Mouse (Mus musculus): Measurements from ENCODE around the gene Aars. TPM values are rescaled to one million over a fixed set of nuclear protein-coding genes. Genes with fewer than 3 reads are reported as not detected.
A peak's percentile ranks its signal among the peaks of the same experiment; 100 is the strongest.

Gene Aars
- polyA plus RNA-seq, 1 experiment from 2014 or later = 91.6 TPM

DNA sequence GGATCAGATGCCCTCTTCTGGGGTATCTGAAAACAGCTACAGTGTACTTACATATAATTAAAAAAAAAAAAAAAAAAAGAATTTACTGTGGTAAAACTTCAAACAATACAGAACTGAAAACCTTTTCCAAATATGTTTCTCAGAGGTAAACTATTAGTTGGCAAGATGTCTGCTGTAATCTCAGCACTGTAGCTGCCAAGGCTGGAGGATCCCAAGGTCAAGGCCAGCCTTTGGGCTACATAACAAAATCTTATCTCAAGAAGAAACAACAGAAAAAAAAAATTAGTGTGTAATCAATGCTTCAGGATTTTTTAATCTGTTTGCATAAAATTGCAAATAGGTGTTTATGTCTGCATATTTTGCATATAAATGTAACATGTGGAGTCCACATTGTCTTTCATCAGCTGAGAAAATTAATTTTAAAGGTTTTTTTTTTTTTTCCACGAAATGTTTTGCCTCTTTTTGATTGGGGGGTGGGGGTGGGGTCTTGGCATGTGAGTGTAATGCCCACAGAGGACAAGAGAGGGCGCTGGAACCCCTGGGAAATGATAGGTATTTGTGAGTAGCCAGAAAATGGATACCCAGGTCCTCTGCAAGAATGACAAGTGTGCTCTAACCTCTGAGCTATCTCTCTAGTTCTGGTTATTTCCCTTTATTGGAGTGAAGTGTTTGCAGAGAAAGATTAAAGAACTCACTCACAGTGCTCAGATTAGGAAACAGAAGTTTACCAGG lies 11.2 kb downstream of the Aars start:
- H3K27me3 ChIP-seq (ENCODE audit: control insufficient read depth, insufficient read depth, low read depth, low read length) = no peaks in the 10 kb centered on the region
- H3K36me3 ChIP-seq (ENCODE audit: control insufficient read depth, insufficient read depth, low read length) = peaks cover 75% of the 10 kb centered on the region
- H3K9me3 ChIP-seq (replicated peaks; ENCODE audit: control insufficient read depth, low read length, poor library complexity, severe bottlenecking) = no peaks in the 10 kb centered on the region
- no peaks in the 10 kb centered on the region for H3K4me1 ChIP-seq (ENCODE audit: control insufficient read depth, insufficient read depth, low read length)
- 46% methylated on average over 2 of the region's 2 CpGs for WGBS
- no peak overlapping the region for H3K27ac ChIP-seq (ENCODE audit: low read length)
- no peak overlapping the region for H3K4me3 ChIP-seq (ENCODE audit: low read depth, low read length)
- H3K4me2 ChIP-seq (ENCODE audit: low read length) = no peak overlapping the region
- H3K9ac ChIP-seq (ENCODE audit: low read depth, low read length) = no peak overlapping the region
- no peak for ATAC-seq

DNA sequence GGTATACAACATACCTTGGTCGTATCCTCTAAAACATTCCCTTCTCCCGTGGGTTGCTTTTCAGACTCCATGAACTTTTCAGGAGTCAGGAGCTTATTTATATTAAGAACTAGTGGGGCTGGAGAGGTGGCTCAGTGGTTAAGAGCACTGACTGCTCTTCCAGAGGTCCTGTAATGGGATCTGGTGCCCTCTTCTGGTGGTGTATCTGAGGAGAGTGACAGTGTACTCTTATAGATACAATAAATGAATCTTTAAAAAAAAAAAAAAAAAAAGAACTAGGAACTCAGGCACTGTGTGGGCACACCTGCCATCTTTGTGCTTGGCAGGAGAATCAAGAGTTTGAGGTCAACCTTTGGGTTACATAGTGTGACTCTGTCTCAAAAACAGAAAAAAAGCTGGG lies 15.8 kb downstream of the Aars start:
- ATAC-seq = no peak
- Histone ChIP-seq H3K27ac (ENCODE audit: low read length) (no peak overlapping the region), H3K36me3 (ENCODE audit: control insufficient read depth, insufficient read depth, low read length) (peaks cover 71% of the 10 kb centered on the region), H3K4me3 (ENCODE audit: low read depth, low read length) (no peak overlapping the region), H3K9me3 (replicated peaks; ENCODE audit: control insufficient read depth, low read length, poor library complexity, severe bottlenecking) (no peaks in the 10 kb centered on the region), H3K4me2 (ENCODE audit: low read length) (no peak overlapping the region), H3K4me1 (ENCODE audit: control insufficient read depth, insufficient read depth, low read length) (no peaks in the 10 kb centered on the region), H3K9ac (ENCODE audit: low read depth, low read length) (no peak overlapping the region), H3K27me3 (ENCODE audit: control insufficient read depth, insufficient read depth, low read depth, low read length) (no peaks in the 10 kb centered on the region)
- WGBS = 99% methylated on average over 2 of the region's 2 CpGs

DNA sequence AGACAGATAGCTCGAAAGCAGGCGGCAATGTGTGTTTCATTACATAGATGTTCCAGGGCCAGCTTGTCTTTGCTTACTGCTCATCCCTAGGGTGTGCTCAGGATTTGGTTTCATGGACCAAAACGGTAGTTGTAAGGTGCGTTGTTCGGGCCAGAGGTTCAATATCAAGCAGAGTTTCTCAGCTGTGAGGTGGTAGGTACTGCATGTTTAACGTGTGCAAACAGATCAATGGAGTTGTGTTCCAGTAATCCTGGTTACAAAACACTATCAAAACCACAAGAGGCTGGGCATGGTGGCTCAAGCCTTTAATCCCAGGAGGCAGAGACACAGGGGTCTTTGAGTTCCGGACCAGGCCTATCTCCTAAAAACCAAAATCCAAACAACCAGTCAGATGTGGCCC lies 16.2 kb downstream of the Aars start:
- Histone ChIP-seq H3K36me3 (ENCODE audit: control insufficient read depth, insufficient read depth, low read length) (peaks cover 75% of the 10 kb centered on the region), H3K9me3 (replicated peaks; ENCODE audit: control insufficient read depth, low read length, poor library complexity, severe bottlenecking) (no peaks in the 10 kb centered on the region), H3K27me3 (ENCODE audit: control insufficient read depth, insufficient read depth, low read depth, low read length) (no peaks in the 10 kb centered on the region), H3K4me3 (ENCODE audit: low read depth, low read length) (no peak overlapping the region), H3K4me2 (ENCODE audit: low read length) (no peak overlapping the region), H3K4me1 (ENCODE audit: control insufficient read depth, insufficient read depth, low read length) (no peaks in the 10 kb centered on the region), H3K9ac (ENCODE audit: low read depth, low read length) (no peak overlapping the region), H3K27ac (ENCODE audit: low read length) (no peak overlapping the region)
- no peak for ATAC-seq
- WGBS = 96% methylated on average over 7 of the region's 7 CpGs

DNA sequence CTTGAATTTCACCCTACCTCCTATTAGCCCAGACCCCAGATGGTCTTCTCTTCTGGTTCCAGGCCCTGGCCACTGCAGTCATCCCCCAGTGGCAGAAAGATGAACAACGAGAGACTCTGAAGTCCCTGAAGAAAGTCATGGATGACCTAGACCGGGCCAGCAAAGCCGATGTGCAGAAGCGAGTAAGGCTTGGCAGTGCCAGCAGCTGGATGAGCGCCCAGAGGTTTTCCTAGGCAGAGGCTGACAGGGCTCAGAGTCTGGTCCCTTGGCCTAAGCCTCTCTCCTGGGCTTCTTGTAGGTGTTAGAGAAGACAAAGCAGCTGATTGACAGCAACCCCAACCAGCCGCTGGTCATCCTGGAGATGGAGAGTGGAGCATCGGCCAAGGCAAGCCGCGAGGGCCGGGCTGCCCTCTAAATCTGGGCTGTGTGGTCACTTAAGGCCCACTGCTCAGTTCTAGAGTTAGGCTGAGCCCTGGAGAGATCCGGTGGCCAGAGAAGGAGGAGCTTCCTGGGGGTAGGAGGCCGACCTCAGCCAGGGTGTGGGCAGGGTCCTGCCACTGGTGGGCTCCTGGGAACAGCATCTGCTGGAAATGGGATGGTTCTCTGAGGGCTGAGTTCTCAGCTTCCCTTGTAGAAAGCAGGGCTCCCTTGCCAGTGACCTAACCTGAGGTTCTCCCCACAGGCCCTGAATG lies 21.0 kb downstream of the Aars start:
- H3K9me3 ChIP-seq (replicated peaks; ENCODE audit: control insufficient read depth, low read length, poor library complexity, severe bottlenecking) = no peaks in the 10 kb centered on the region
- 94% methylated on average over 12 of the region's 12 CpGs for WGBS
- H3K9ac ChIP-seq (ENCODE audit: low read depth, low read length) = no peak overlapping the region
- H3K36me3 ChIP-seq (ENCODE audit: control insufficient read depth, insufficient read depth, low read length) = peaks cover 53% of the 10 kb centered on the region
- no peak overlapping the region for H3K4me2 ChIP-seq (ENCODE audit: low read length)
- H3K27ac ChIP-seq (ENCODE audit: low read length) = no peak overlapping the region
- no peaks in the 10 kb centered on the region for H3K27me3 ChIP-seq (ENCODE audit: control insufficient read depth, insufficient read depth, low read depth, low read length)
- ATAC-seq = no peak
- peaks cover 12% of the 10 kb centered on the region for H3K4me1 ChIP-seq (ENCODE audit: control insufficient read depth, insufficient read depth, low read length)
- no peak overlapping the region for H3K4me3 ChIP-seq (ENCODE audit: low read depth, low read length)

DNA sequence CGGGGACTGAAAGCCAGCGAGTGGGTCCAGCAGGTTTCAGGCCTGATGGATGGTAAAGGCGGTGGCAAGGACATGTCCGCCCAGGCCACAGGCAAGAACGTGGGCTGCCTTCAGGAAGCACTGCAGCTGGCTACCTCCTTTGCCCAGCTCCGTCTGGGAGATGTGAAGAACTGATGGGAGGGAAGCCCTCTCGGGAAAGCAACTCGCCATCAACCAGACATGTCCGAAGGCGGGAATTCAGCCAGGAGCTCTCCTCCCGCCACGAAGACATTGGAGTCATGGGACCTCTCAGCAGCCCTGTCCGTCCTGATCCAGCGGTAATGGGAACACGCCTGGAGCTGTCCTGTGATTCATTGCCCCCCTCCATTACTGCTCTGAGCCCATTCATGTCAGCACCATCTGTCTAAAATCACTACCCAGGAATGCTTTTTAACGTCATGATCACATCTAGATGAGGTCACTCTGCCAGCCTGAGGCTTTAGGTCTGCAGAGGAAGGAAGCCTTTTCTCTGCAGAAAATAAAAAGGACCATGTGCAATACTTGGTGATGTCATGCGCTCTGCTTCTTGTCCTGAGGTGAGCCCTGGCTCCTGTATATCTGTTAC lies 22.2 kb downstream of the Aars start:
- no peaks in the 10 kb centered on the region for H3K27me3 ChIP-seq (ENCODE audit: control insufficient read depth, insufficient read depth, low read depth, low read length)
- no peak overlapping the region for H3K4me2 ChIP-seq (ENCODE audit: low read length)
- 92% methylated on average over 17 of the region's 17 CpGs for WGBS
- no peak overlapping the region for H3K27ac ChIP-seq (ENCODE audit: low read length)
- H3K36me3 ChIP-seq (ENCODE audit: control insufficient read depth, insufficient read depth, low read length) = peaks cover 41% of the 10 kb centered on the region
- no peaks in the 10 kb centered on the region for H3K9me3 ChIP-seq (replicated peaks; ENCODE audit: control insufficient read depth, low read length, poor library complexity, severe bottlenecking)
- H3K4me1 ChIP-seq (ENCODE audit: control insufficient read depth, insufficient read depth, low read length) = peaks cover 12% of the 10 kb centered on the region
- no peak overlapping the region for H3K9ac ChIP-seq (ENCODE audit: low read depth, low read length)
- no peak for ATAC-seq
- H3K4me3 ChIP-seq (ENCODE audit: low read depth, low read length) = no peak overlapping the region

DNA sequence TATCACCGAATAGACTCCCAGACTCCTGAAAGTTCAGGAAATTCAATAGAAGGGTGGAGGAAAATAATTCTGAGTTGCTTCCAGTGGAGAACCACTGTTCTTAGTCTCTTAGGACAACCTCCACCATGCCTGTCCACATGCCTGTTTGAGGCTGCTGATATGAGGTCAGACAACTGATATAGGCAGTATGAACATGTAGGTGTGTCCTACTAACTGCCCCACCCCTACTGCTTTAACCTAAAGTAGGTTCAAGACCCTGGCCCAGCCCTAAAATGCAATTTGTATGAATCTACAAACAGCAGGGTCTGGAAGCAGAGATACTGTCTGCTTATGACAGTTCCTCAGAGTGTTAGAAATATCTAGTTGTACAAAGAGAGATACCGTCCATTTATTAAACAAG lies 22.7 kb downstream of the Aars start:
- H3K27me3 ChIP-seq (ENCODE audit: control insufficient read depth, insufficient read depth, low read depth, low read length) = no peaks in the 10 kb centered on the region
- H3K4me2 ChIP-seq (ENCODE audit: low read length) = no peak overlapping the region
- H3K4me1 ChIP-seq (ENCODE audit: control insufficient read depth, insufficient read depth, low read length) = peaks cover 17% of the 10 kb centered on the region
- H3K9me3 ChIP-seq (replicated peaks; ENCODE audit: control insufficient read depth, low read length, poor library complexity, severe bottlenecking) = no peaks in the 10 kb centered on the region
- H3K4me3 ChIP-seq (ENCODE audit: low read depth, low read length) = no peak overlapping the region
- no peak overlapping the region for H3K9ac ChIP-seq (ENCODE audit: low read depth, low read length)
- WGBS = 64% methylated on average over 2 of the region's 2 CpGs
- H3K36me3 ChIP-seq (ENCODE audit: control insufficient read depth, insufficient read depth, low read length) = peaks cover 36% of the 10 kb centered on the region
- ATAC-seq = 0 out of 2 replicates have a peak, but pooled peaks have one; percentile 14
- no peak overlapping the region for H3K27ac ChIP-seq (ENCODE audit: low read length)

DNA sequence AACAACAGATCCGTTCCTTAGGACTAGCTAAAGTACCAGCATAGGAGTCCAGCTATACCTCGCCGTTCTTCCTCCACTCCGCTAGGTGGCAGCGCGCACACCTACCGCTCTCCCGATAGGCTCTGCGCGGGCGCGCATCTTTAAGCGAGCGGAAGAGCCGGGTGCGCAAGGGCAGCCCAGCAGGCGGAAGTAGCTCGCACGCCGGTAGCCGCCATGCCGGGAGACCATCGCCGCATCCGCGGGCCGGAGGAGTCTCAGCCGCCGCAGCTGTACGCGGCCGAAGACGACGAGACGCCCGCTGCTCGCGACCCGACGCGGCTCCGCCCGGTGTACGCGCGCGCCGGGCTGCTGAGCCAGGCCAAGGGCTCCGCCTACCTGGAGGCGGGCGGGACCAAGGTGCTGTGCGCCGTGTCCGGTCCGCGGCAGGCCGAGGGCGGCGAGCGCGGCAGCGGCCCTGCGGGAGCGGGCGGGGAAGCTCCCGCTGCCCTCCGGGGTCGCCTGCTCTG lies 23.3 kb downstream of the Aars start, which contains the start of gene Exosc6:
Exosc6 (plus strand) TSS at position 182 of the 506 bp plus-strand sequence.
- H3K4me2 ChIP-seq (ENCODE audit: low read length) = peak within 1 kb of the TSS; percentile 98
- H3K27ac ChIP-seq (ENCODE audit: low read length) = peak within 1 kb of the TSS; percentile 72
- under 1% methylated on average over 53 of the region's 68 CpGs for WGBS
- peak within 1 kb of the TSS; percentile 66 for H3K4me3 ChIP-seq (ENCODE audit: low read depth, low read length)
- no peaks in the 10 kb centered on the region for H3K9me3 ChIP-seq (replicated peaks; ENCODE audit: control insufficient read depth, low read length, poor library complexity, severe bottlenecking)
- peaks cover 34% of the 10 kb centered on the region for H3K36me3 ChIP-seq (ENCODE audit: control insufficient read depth, insufficient read depth, low read length)
- ATAC-seq = peak; percentile 95
- peaks cover 23% of the 10 kb centered on the region for H3K4me1 ChIP-seq (ENCODE audit: control insufficient read depth, insufficient read depth, low read length)
- H3K9ac ChIP-seq (ENCODE audit: low read depth, low read length) = peak within 1 kb of the TSS; percentile 84
- no peaks in the 10 kb centered on the region for H3K27me3 ChIP-seq (ENCODE audit: control insufficient read depth, insufficient read depth, low read depth, low read length)

DNA sequence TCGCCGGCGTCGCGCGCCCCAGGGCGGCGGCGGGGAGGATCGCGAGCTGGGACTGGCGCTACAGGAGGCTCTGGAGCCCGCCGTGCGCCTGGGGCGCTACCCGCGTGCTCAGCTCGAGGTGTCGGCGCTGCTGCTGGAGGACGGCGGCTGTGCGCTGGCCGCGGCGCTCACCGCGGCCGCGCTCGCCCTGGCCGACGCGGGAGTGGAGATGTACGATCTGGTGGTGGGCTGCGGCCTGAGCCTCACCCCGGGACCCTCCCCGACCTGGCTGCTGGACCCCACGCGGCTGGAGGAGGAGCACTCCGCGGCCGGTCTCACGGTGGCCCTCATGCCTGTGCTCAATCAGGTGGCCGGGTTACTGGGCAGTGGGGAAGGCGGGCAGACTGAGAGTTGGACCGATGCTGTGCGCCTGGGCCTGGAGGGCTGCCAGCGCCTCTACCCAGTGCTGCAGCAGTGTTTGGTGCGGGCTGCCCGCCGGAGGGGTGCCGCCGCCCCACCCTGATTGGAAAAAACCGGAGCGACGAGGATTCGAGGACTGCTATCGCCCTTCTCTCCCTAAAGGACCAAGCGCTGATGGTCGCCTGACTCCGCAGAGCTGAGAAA lies 23.8 kb downstream of the Aars start:
- WGBS = under 1% methylated on average over 47 of the region's 63 CpGs
- Histone ChIP-seq H3K9ac (ENCODE audit: low read depth, low read length) (peak overlapping the region; percentile 84), H3K9me3 (replicated peaks; ENCODE audit: control insufficient read depth, low read length, poor library complexity, severe bottlenecking) (no peaks in the 10 kb centered on the region), H3K4me1 (ENCODE audit: control insufficient read depth, insufficient read depth, low read length) (peaks cover 24% of the 10 kb centered on the region), H3K4me2 (ENCODE audit: low read length) (peak overlapping the region; percentile 98), H3K27ac (ENCODE audit: low read length) (peak overlapping the region; percentile 72), H3K27me3 (ENCODE audit: control insufficient read depth, insufficient read depth, low read depth, low read length) (no peaks in the 10 kb centered on the region), H3K4me3 (ENCODE audit: low read depth, low read length) (peak overlapping the region; percentile 66), H3K36me3 (ENCODE audit: control insufficient read depth, insufficient read depth, low read length) (peaks cover 29% of the 10 kb centered on the region)
- ATAC-seq = peak; percentile 55
